Mouse (Mus musculus) Patski (cell line): ENCODE data around the gene Lenep. TPM values are rescaled to one million over a fixed set of nuclear protein-coding genes. Genes with fewer than 3 reads are reported as not detected.
A peak's percentile ranks its signal among the peaks of the same experiment; 100 is the strongest.

Experiments used
- ATAC-seq: fragments of 100-300 bp; one replicate; pipeline ENCODE4 v1.8.0; 2021
- CTCF ChIA-PET: fragments of 350-600 bp; sonication (Branson Sonifier 250); formaldehyde crosslinking; loops from one replicate; lab custom pipeline; 2022; ENCODE audit warnings: inconsistent platforms; lab: Charles Lee
- POLR2A ChIA-PET: fragments of 350-600 bp; sonication (Branson Sonifier 250); formaldehyde crosslinking; loops from one replicate; lab custom pipeline; 2022; ENCODE audit warnings: antibody characterized with exemption, inconsistent platforms; lab: Charles Lee
- DNase-seq: peaks from one replicate; pipeline ENCODE4 v3.0.0-alpha.2; 2011; ENCODE audit warnings: low read depth, low spot score
- H3K27me3 ChIP-seq: fragments of 371-371 bp; one replicate; pipeline ENCODE4 v1.5.1; 2021
- CTCF ChIP-seq: fragments of 100-300 bp; IDR thresholded peaks from one replicate; pipeline ENCODE4 v1.5.1; 2021
- in situ Hi-C: fragments of 300-500 bp; cut with MboI; formaldehyde crosslinking; loops from 3 replicates; pipeline ENCODE4 v1.11.1; 2018; ENCODE audit warnings: low pct_unique_long_range_greater_than_20kb, mixed read lengths
- polyA plus RNA-seq: library from polyadenylated mRNA; unstranded; gene quantifications from one replicate; pipeline ENCODE4 v1.2.3, GENCODE M21; 2021

The Lenep gene
- polyA plus RNA-seq, 1 experiment from 2014 or later: not detected

- ATAC-seq (peak; percentile 85), DNase-seq (peak; percentile 91)
- CTCF ChIA-PET: interaction anchor here (0.9 to 3.7 kb wide), 9 partner anchors 9 to 37 kb away, joined by 3 to 22 read pairs (median 5); partner anchors contain the start of gene Flad1
- in situ Hi-C loops: no loop called here
- POLR2A ChIA-PET: interaction anchor here (0.6 to 4.2 kb wide), 12 partner anchors 9 to 1434 kb away, joined by 3 to 56 read pairs (median 4); partner anchors contain the start of genes Pbxip1, Pygo2 and Zbtb7b
- TF ChIP-seq CTCF: no peak
- H3K27me3 ChIP-seq: no peaks in the 10 kb centered on the region
Observed at GRCm38 (mm10) chr3:89421002-89421774, 18.6 kb upstream of the Lenep start.

- in situ Hi-C loops: no loop called here
- no peak for TF ChIP-seq CTCF
- DNase-seq (no peak), ATAC-seq (no peak)
- H3K27me3 ChIP-seq: no peaks in the 10 kb centered on the region
- ChIA-PET CTCF (interaction anchor here (0.7 to 3.7 kb wide), 9 partner anchors 9 to 38 kb away, joined by 3 to 22 read pairs (median 4); partner anchors contain the start of genes Flad1 and Pygo2), POLR2A (interaction anchor here (0.6 to 4.2 kb wide), 11 partner anchors 10 to 1433 kb away, joined by 3 to 56 read pairs (median 5); partner anchors contain the start of genes Adam15, Efna3, Pbxip1 and Pygo2)
Observed at GRCm38 (mm10) chr3:89420421-89420820, 17.8 kb upstream of the Lenep start.

- no peak for ATAC-seq
- ChIA-PET CTCF (interaction anchor here (0.7 to 3.7 kb wide), 9 partner anchors 8 to 130 kb away, joined by 3 to 22 read pairs (median 4); partner anchors contain the start of genes Flad1 and Pygo2), POLR2A (interaction anchor here (0.6 to 4.2 kb wide), 10 partner anchors 11 to 98 kb away, joined by 3 to 56 read pairs (median 5); partner anchors contain the start of genes Adam15, Efna3, Pbxip1 and Pygo2)
- no peak for TF ChIP-seq CTCF
- in situ Hi-C loops: no loop called here
- H3K27me3 ChIP-seq: no peaks in the 10 kb centered on the region
- no peak for DNase-seq
Observed at GRCm38 (mm10) chr3:89419981-89420380, 17.4 kb upstream of the Lenep start.

- no peaks in the 10 kb centered on the region for H3K27me3 ChIP-seq
- DNase-seq: peak; percentile 73
- POLR2A ChIA-PET: interaction anchor here (0.6 to 4.2 kb wide), 9 partner anchors 11 to 102 kb away, joined by 3 to 56 read pairs (median 5); partner anchors contain the start of genes Adam15, Efna3, Pbxip1 and Pygo2
- CTCF ChIA-PET: interaction anchor here (0.7 to 3.7 kb wide), 11 partner anchors 8 to 130 kb away, joined by 3 to 22 read pairs (median 4); partner anchors contain the start of genes Flad1, Pygo2 and Zbtb7b
- no peak for TF ChIP-seq CTCF
- in situ Hi-C loops: no loop called here
- ATAC-seq: no peak
Observed at GRCm38 (mm10) chr3:89419571-89419970, 17.0 kb upstream of the Lenep start.

- CTCF ChIA-PET: interaction anchor here (0.7 to 3.7 kb wide), 7 partner anchors 9 to 63 kb away, joined by 4 to 22 read pairs (median 5); partner anchors contain the start of gene Zbtb7b
Observed at GRCm38 (mm10) chr3:89418861-89419250, 16.3 kb upstream of the Lenep start.

GRCm38 (mm10) chr3:89418170-89418860, 15.7 kb upstream of the Lenep start, which contains the start of the genes Cks1b and Shc1:
Gene Cks1b, minus strand, starts transcription at chr3:89418383.
Gene Shc1, plus strand, starts transcription at chr3:89418443.
- no peak for TF ChIP-seq CTCF
- CTCF ChIA-PET: interaction anchor here (1.4 to 2.6 kb wide), 4 partner anchors 19 to 63 kb away, joined by 3 to 16 read pairs (median 4); no protein-coding TSS in a partner anchor
- no peaks in the 10 kb centered on the region for H3K27me3 ChIP-seq
- POLR2A ChIA-PET: interaction anchor here (1.1 to 4.2 kb wide), 8 partner anchors 12 to 36 kb away, joined by 3 to 56 read pairs (median 7); partner anchors contain the start of genes Pbxip1, Pygo2 and Zbtb7b
- ATAC-seq (peak; percentile 72), DNase-seq (peak; percentile 100)
- in situ Hi-C loops: no loop called here

More at GRCm38 (mm10) chr3:89418861-89419250, 16.3 kb upstream of the Lenep start:
- ATAC-seq (no peak), DNase-seq (peak; percentile 63)
- no peaks in the 10 kb centered on the region for H3K27me3 ChIP-seq
- no peak for TF ChIP-seq CTCF
- POLR2A ChIA-PET: interaction anchor here (0.6 to 4.2 kb wide), 9 partner anchors 12 to 101 kb away, joined by 3 to 56 read pairs (median 5); partner anchors contain the start of genes Efna3, Pbxip1, Pygo2 and Zbtb7b
- in situ Hi-C loops: no loop called here

- ATAC-seq (no peak), DNase-seq (no peak)
- no peaks in the 10 kb centered on the region for H3K27me3 ChIP-seq
- ChIA-PET POLR2A (interaction anchor here (1.0 to 1.5 kb wide), 8 partner anchors 12 to 64 kb away, joined by 3 to 13 read pairs (median 4); partner anchors contain the start of genes Pbxip1, Pygo2 and Zbtb7b), CTCF (interaction anchor here (1.2 to 2.6 kb wide), 4 partner anchors 18 to 36 kb away, joined by 3 to 16 read pairs (median 4); no protein-coding TSS in a partner anchor)
- TF ChIP-seq CTCF: no peak
- in situ Hi-C loops: no loop called here
Observed at GRCm38 (mm10) chr3:89417840-89418169, 15.2 kb upstream of the Lenep start.

- no peak for TF ChIP-seq CTCF
- in situ Hi-C loops: no loop called here
- ChIA-PET POLR2A (interaction anchor here (0.6 to 1.5 kb wide), 12 partner anchors 9 to 353 kb away, joined by 3 to 13 read pairs (median 4); partner anchors contain the start of genes Pbxip1, Pygo2 and Zbtb7b), CTCF (interaction anchor here (0.8 to 2.6 kb wide), 5 partner anchors 18 to 37 kb away, joined by 3 to 16 read pairs (median 4); partner anchors contain the start of gene Pbxip1)
- no peak for ATAC-seq
- no peak for DNase-seq
- no peaks in the 10 kb centered on the region for H3K27me3 ChIP-seq
Observed at GRCm38 (mm10) chr3:89417131-89417530, 14.5 kb upstream of the Lenep start.

GRCm38 (mm10) chr3:89416158-89416557, 13.6 kb upstream of the Lenep start:
- ChIA-PET POLR2A (interaction anchor here (0.8 to 1.5 kb wide), 3 partner anchors 8 to 79 kb away, joined by 3 to 13 read pairs (median 5); partner anchors contain the start of gene Zbtb7b), CTCF (interaction anchor here (2.6 kb wide), 1 partner anchor 20 kb away, joined by 16 read pairs; no protein-coding TSS in a partner anchor)
- DNase-seq (no peak), ATAC-seq (no peak)
- no peak for TF ChIP-seq CTCF
- in situ Hi-C loops: no loop called here
- H3K27me3 ChIP-seq: no peaks in the 10 kb centered on the region
